Mouse (Mus musculus) MEL (cell line): ENCODE measurements at regions not wholly inside any gene's neighbourhood (a gene's known extent, or its start where the extent isn't known, plus 50 kb on each side); places are given as distances from the start of the nearest gene placed in this dataset.
A peak's percentile ranks its signal among the peaks of the same experiment; 100 is the strongest.

Source experiments
- DNase-seq: peaks from one replicate; pipeline ENCODE4 v3.0.0; 2011; ENCODE audit warnings: low read depth, low spot score
- H3K27ac ChIP-seq: 2 replicates; pipeline ENCODE4 v1.5.1; 2012; ENCODE audit warnings: low read depth, mild to moderate bottlenecking, control low read depth, low read length, moderate library complexity; ENCODE audit not compliant: control insufficient read depth
- H3K27me3 ChIP-seq, 2 experiments: fragments of 150-350 bp in 1 of 2; sonication (generic) in 1 of 2; 2 replicates each; pipeline ENCODE4 v1.6.1; 2012; ENCODE audit warnings: low read length in 2 of 2, mild to moderate bottlenecking in 2 of 2, improper control_type of control experiment in 1 of 2, moderate library complexity in 1 of 2; ENCODE audit not compliant: insufficient read depth in 2 of 2, control insufficient read depth in 1 of 2
- H3K36me3 ChIP-seq, 2 experiments: 2 replicates each; pipeline ENCODE4 v1.6.1; 2012 to 2014; ENCODE audit warnings: low read length in 2 of 2, improper control_type of control experiment in 1 of 2, inconsistent platforms in 1 of 2, mild to moderate bottlenecking in 1 of 2; ENCODE audit not compliant: insufficient read depth in 2 of 2, control insufficient read depth in 1 of 2
- H3K4me1 ChIP-seq, 2 experiments: fragments of 150-350 bp in 1 of 2; sonication (generic) in 1 of 2; 2 replicates each; pipeline ENCODE4 v1.6.1; 2012; ENCODE audit warnings: low read length in 2 of 2, improper control_type of control experiment in 1 of 2, mild to moderate bottlenecking in 1 of 2; ENCODE audit not compliant: insufficient read depth in 2 of 2, control insufficient read depth in 1 of 2
- H3K4me3 ChIP-seq, 2 experiments: fragments of 150-350 bp in 1 of 2; sonication (generic) in 1 of 2; 2 replicates each; pipeline ENCODE4 v1.5.1; 2012; ENCODE audit warnings: low read depth in 2 of 2, low read length in 2 of 2, mild to moderate bottlenecking in 2 of 2, moderate library complexity in 2 of 2, control low read depth in 1 of 2, improper control_type of control experiment in 1 of 2; ENCODE audit not compliant: control insufficient read depth in 1 of 2, insufficient read depth in 1 of 2
- H3K79me2 ChIP-seq: 2 replicates; pipeline ENCODE4 v1.6.1; 2012; ENCODE audit warnings: mild to moderate bottlenecking, low read length, moderate library complexity; ENCODE audit not compliant: control insufficient read depth, poor library complexity, insufficient read depth
- H3K9ac ChIP-seq: 2 replicates; pipeline ENCODE4 v1.6.1; 2012; ENCODE audit warnings: low read depth, mild to moderate bottlenecking, control low read depth, low read length, moderate library complexity; ENCODE audit not compliant: control insufficient read depth, poor library complexity, severe bottlenecking
- H3K9me3 ChIP-seq: fragments of 150-350 bp; sonication (generic); replicated peaks from 2 replicates; pipeline ENCODE4 v1.6.1; 2012; ENCODE audit warnings: mild to moderate bottlenecking, low read length, improper control_type of control experiment, moderate library complexity; ENCODE audit not compliant: insufficient read depth
- CHD1 ChIP-seq: IDR thresholded peaks from 2 replicates; pipeline ENCODE4 v1.6.1; 2012; ENCODE audit warnings: low read depth, mild to moderate bottlenecking, inconsistent platforms, low read length, improper control_type of control experiment
- EP300 ChIP-seq, 2 experiments: IDR thresholded peaks; 2 replicates each; pipeline ENCODE4 v1.6.1; 2011; ENCODE audit warnings: improper control_type of control experiment in 2 of 2, low read length in 2 of 2, low read depth in 1 of 2, mild to moderate bottlenecking in 1 of 2
- ETS1 ChIP-seq: IDR thresholded peaks from 2 replicates; pipeline ENCODE4 v1.6.1; 2012; ENCODE audit warnings: low read depth, mild to moderate bottlenecking, inconsistent platforms, low read length, improper control_type of control experiment, moderate library complexity
- GABPA ChIP-seq: IDR thresholded peaks from 2 replicates; pipeline ENCODE4 v1.6.1; 2012; ENCODE audit warnings: low read depth, mild to moderate bottlenecking, inconsistent platforms, low read length, improper control_type of control experiment, moderate library complexity
- GATA1 ChIP-seq: IDR thresholded peaks from 2 replicates; pipeline ENCODE4 v1.6.1; 2011; ENCODE audit warnings: low read depth, low read length, improper control_type of control experiment
- MAZ ChIP-seq: IDR thresholded peaks from 2 replicates; pipeline ENCODE4 v1.6.1; 2012; ENCODE audit warnings: low read depth, mild to moderate bottlenecking, inconsistent platforms, low read length, improper control_type of control experiment
- NELFE ChIP-seq: IDR thresholded peaks from 2 replicates; pipeline ENCODE4 v1.6.1; 2011; ENCODE audit warnings: low read depth, low read length, improper control_type of control experiment
- POLR2A ChIP-seq, 2 experiments: IDR thresholded peaks; 2 replicates each; pipeline ENCODE4 v1.6.1; 2011 to 2012; ENCODE audit warnings: low read length in 2 of 2, mild to moderate bottlenecking in 2 of 2, control low read depth in 1 of 2, improper control_type of control experiment in 1 of 2, low read depth in 1 of 2, moderate library complexity in 1 of 2; ENCODE audit not compliant: control insufficient read depth in 1 of 2, insufficient read depth in 1 of 2, poor library complexity in 1 of 2
- SIN3A ChIP-seq: IDR thresholded peaks from 2 replicates; pipeline ENCODE4 v1.6.1; 2012; ENCODE audit warnings: low read length, improper control_type of control experiment, inconsistent platforms
- UBTF ChIP-seq: IDR thresholded peaks from 2 replicates; pipeline ENCODE4 v1.6.1; 2012; ENCODE audit warnings: low read depth, mild to moderate bottlenecking, inconsistent platforms, low read length, improper control_type of control experiment, moderate library complexity, borderline replicate concordance; ENCODE audit not compliant: insufficient read depth
- USF1 ChIP-seq: IDR thresholded peaks from 2 replicates; pipeline ENCODE4 v1.6.1; 2014; ENCODE audit warnings: low read depth, mild to moderate bottlenecking, inconsistent platforms, low read length, improper control_type of control experiment, moderate library complexity

- no peaks in the 10 kb centered on the region for H3K27me3 ChIP-seq
- peak; percentile 50 for DNase-seq
- H3K9ac ChIP-seq, result peak overlapping the region; percentile 51
- TF ChIP-seq GATA1 (0 out of 2 replicates have a peak, but pooled peaks have one; percentile 16), GABPA (no peak), CHD1 (0 out of 2 replicates have a peak, but pooled peaks have one; percentile 9), USF1 (no peak), MAZ (no peak), NELFE (0 out of 2 replicates have a peak, but pooled peaks have one; percentile 13)
- TF ChIP-seq, all 39 proteins: peak for 3
- Histone ChIP-seq H3K79me2 (no peaks in the 10 kb centered on the region), H3K4me1 (peaks cover 2 to 5% of the 10 kb centered on the region in 2 experiments; a peak in 2 of 4 replicates), H3K36me3 (no peaks in the 10 kb centered on the region; a peak in 2 of 4 replicates), H3K9me3 (no peaks in the 10 kb centered on the region), H3K4me3 (peak overlapping the region; percentile 54 to 55), H3K27ac (peak overlapping the region; percentile 49)
Measured at GRCm38 (mm10) chr6:22424161-22424807, 68.2 kb upstream of the Fam3c start.

GRCm38 (mm10) chr6:22423070-22423980 is 67.3 kb upstream of the Fam3c start:
- Histone ChIP-seq H3K27ac (no peak overlapping the region), H3K9me3 (no peaks in the 10 kb centered on the region), H3K4me3 (peak overlapping the region; percentile 29 to 54), H3K9ac (peak overlapping the region; percentile 51; the same call in 1 of the 2 replicates), H3K79me2 (no peaks in the 10 kb centered on the region), H3K4me1 (peaks cover 2 to 5% of the 10 kb centered on the region in 2 experiments; a peak in 2 of 4 replicates), H3K27me3 (no peaks in the 10 kb centered on the region), H3K36me3 (no peaks in the 10 kb centered on the region; a peak in 2 of 4 replicates)
- peak; percentile 73 for DNase-seq
- TF ChIP-seq ETS1 (peak; percentile 82), POLR2A (IDR thresholded peaks at IDR 0.05; ENCODE audit: control insufficient read depth in 1 of 2, insufficient read depth in 1 of 2, low read depth in 1 of 2, low read length in 2 of 2, poor library complexity in 1 of 2) (no peak), UBTF (no peak), EP300 (IDR thresholded peaks at IDR 0.05; ENCODE audit: low read depth in 1 of 2, low read length in 2 of 2) (peak in 1 of 2 experiments; percentile 47; a peak in 2 of 4 replicates), SIN3A (no peak; the same call in 1 of the 2 replicates)
